Mouse (Mus musculus) 416B (cell line): ENCODE results near the gene Spats2.
"Not testable (repeated sequence)": the region's sequence is repeated elsewhere in the genome, so short reads cannot be mapped to it uniquely, and the experiment has no call there.

Experiments
- DNase-seq: peaks from one replicate; pipeline ENCODE4 v3.0.0; 2011; ENCODE audit warnings: low read depth

The Spats2 gene

GRCm38 (mm10) chr15:99224208-99224911 lies 98.6 kb downstream of the Spats2 start, which contains the start of gene Kcnh3:
Kcnh3 (plus strand) TSS chr15:99224861.
- no peak for DNase-seq

- DNase-seq: no peak
Measured at GRCm38 (mm10) chr15:99225081-99225810, 99.5 kb downstream of the Spats2 start.

GRCm38 (mm10) chr15:99226090-99226489 lies 100.4 kb downstream of the Spats2 start:
- DNase-seq: no peak

- DNase-seq: no peak
Measured at GRCm38 (mm10) chr15:99231998-99232397, 106.3 kb downstream of the Spats2 start.

GRCm38 (mm10) chr15:99233719-99234118 lies 108.0 kb downstream of the Spats2 start:
- DNase-seq: no peak

- DNase-seq: no peak
Measured at GRCm38 (mm10) chr15:99234326-99235010, 108.8 kb downstream of the Spats2 start.

GRCm38 (mm10) chr15:99238006-99238405 lies 112.3 kb downstream of the Spats2 start:
- no peak for DNase-seq

GRCm38 (mm10) chr15:99240129-99240528 lies 114.4 kb downstream of the Spats2 start:
- DNase-seq: peak; percentile 72

GRCm38 (mm10) chr15:99241249-99241648 lies 115.5 kb downstream of the Spats2 start:
- no peak for DNase-seq

- DNase-seq: no peak
Measured at GRCm38 (mm10) chr15:99242045-99242444, 116.3 kb downstream of the Spats2 start.

- not testable (repeated sequence) for DNase-seq
Measured at GRCm38 (mm10) chr15:99246736-99247135, 121.0 kb downstream of the Spats2 start.

GRCm38 (mm10) chr15:99248972-99249371 lies 123.3 kb downstream of the Spats2 start:
- no peak for DNase-seq

- DNase-seq: no peak
Measured at GRCm38 (mm10) chr15:99249938-99250337, 124.2 kb downstream of the Spats2 start.

GRCm38 (mm10) chr15:99251111-99251510 lies 125.4 kb downstream of the Spats2 start:
- peak; percentile 32 for DNase-seq

GRCm38 (mm10) chr15:99251626-99252380 lies 126.1 kb downstream of the Spats2 start, which contains the start of gene Mcrs1:
Mcrs1 (minus strand) TSS chr15:99251961.
- DNase-seq: peak; percentile 100

- DNase-seq: peak; percentile 69
Measured at GRCm38 (mm10) chr15:99252381-99253174, 126.9 kb downstream of the Spats2 start.

GRCm38 (mm10) chr15:99253175-99253479 lies 127.4 kb downstream of the Spats2 start:
- DNase-seq: not testable (repeated sequence)

GRCm38 (mm10) chr15:99253772-99254171 lies 128.1 kb downstream of the Spats2 start:
- DNase-seq: no peak

GRCm38 (mm10) chr15:99254477-99255005 lies 128.8 kb downstream of the Spats2 start:
- DNase-seq: peak; percentile 39

GRCm38 (mm10) chr15:99255241-99255749 lies 129.6 kb downstream of the Spats2 start:
- DNase-seq: no peak
